Mouse (Mus musculus): ENCODE measurements at regions not wholly inside any gene's neighbourhood (a gene's known extent, or its start where the extent isn't known, plus 50 kb on each side); places are given as distances from the start of the nearest gene placed in this dataset.

- DNase-seq (ENCODE audit: low read depth, low spot score): peak; percentile 4
Measured at GRCm38 (mm10) chrX:14448056-14448455, 237.1 kb downstream of the H2al1n start.

Measured in brain, adult 2 months (tissue).